Mouse (Mus musculus): ENCODE data around the gene Dyrk1a. TPM values are rescaled to one million over a fixed set of nuclear protein-coding genes. Genes with fewer than 3 reads are reported as not detected.

Dyrk1a gene
- polyA plus RNA-seq, 1 experiment from 2014 or later = 12.8 TPM

DNA sequence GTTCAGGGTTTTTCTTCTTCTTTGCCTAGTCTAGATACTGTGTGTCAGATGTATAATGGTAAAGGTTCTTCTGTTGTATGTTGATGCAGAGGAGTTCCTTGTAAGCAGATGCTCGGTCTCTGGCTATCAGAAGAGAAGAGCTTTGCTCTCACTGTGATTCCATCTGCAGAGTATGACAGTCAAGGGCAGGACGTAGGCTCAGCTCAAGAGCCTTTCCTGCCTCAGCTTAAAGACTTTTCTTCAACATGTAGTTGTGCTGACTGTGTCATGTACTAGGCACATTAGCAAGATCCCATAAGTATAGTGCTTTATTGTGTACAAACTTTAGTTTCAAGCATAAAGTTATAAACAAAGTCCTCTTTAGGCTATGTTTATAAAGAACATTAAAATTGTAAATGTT is 26.8 kb downstream of the Dyrk1a start:
- Histone ChIP-seq H3K27me3 (replicated peaks; ENCODE audit: control insufficient read depth, insufficient read depth, low read length) (no peaks in the 10 kb centered on the region), H3K9ac (replicated peaks; ENCODE audit: low read depth, low read length) (no peak overlapping the region), H3K9me3 (ENCODE audit: control insufficient read depth, low read length) (no peaks in the 10 kb centered on the region), H3K36me3 (ENCODE audit: control insufficient read depth, insufficient read depth) (no peaks in the 10 kb centered on the region), H3K27ac (ENCODE audit: low read length) (no peak overlapping the region), H3K4me2 (ENCODE audit: low read length) (no peak overlapping the region), H3K4me1 (replicated peaks; ENCODE audit: control insufficient read depth, insufficient read depth, low read length) (peaks cover 25% of the 10 kb centered on the region), H3K4me3 (replicated peaks; ENCODE audit: low read length) (no peak overlapping the region)
- ATAC-seq = no peak
- WGBS = 74% methylated on average over 2 of the region's 2 CpGs

DNA sequence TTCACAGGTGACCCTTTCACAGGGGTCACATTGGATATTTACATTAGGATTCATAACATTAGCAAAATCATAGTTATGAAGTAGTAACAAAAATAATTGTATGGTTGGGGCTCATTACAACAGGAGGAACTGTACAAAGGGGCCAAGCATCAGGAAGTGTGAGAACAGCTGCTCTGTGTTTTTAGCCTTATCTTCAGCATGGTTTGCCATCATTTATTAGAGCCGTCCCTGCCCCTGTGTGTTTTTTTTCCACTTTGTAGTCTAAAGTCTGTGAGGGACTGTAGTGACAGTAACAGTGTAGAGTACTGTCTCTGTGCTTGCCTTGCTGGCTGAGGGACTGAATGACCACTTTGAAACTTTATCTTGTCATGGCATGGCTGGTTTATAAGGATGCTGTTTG is 27.8 kb downstream of the Dyrk1a start:
- 46% methylated on average over 1 of the region's 1 CpGs for WGBS
- no peak for ATAC-seq

DNA sequence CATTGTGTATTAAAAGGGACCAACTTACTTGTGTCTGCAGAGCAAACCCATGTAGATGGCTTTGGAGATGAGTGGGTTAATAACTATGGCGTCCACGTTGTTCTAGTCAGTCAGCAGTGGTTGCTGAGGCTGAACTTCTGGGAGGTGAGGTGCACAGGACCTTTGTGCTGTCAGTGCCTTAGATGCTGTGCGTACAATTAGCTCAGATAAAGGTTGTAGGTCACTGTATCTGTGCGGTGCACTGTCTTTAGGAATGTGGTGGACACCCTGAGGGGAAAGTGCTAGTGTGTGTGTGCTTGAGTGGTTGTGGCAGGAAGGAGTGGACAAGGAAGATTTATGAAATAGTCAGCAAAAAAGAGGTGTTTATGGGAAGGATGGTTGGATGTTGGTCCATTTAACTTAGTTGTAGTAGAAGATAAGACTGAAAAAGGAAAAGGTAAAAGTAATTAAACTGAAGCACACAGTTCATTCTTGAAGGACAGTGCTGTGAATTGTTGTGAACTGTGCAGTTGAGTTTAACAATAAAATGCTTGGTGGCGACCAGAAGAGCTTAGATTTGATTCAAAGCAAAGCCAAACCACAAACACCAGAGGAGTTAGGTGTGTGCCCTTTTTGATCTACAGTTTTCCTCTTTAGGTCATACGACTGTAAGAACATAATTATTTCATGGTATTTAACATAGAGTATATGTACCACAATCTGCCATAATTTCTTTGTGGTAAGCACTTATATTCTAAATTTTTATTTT is 30.3 kb downstream of the Dyrk1a start:
- Histone ChIP-seq H3K4me3 (replicated peaks; ENCODE audit: low read length) (no peak overlapping the region), H3K4me1 (replicated peaks; ENCODE audit: control insufficient read depth, insufficient read depth, low read length) (peaks cover 38% of the 10 kb centered on the region), H3K9ac (replicated peaks; ENCODE audit: low read depth, low read length) (no peak overlapping the region), H3K9me3 (ENCODE audit: control insufficient read depth, low read length) (no peaks in the 10 kb centered on the region), H3K36me3 (ENCODE audit: control insufficient read depth, insufficient read depth) (no peaks in the 10 kb centered on the region), H3K27ac (ENCODE audit: low read length) (no peak overlapping the region), H3K4me2 (ENCODE audit: low read length) (no peak overlapping the region), H3K27me3 (replicated peaks; ENCODE audit: control insufficient read depth, insufficient read depth, low read length) (no peaks in the 10 kb centered on the region)
- 48% methylated on average over 6 of the region's 6 CpGs for WGBS
- ATAC-seq = no peak

More for the DNA sequence above, 27.8 kb downstream of the Dyrk1a start:
- Histone ChIP-seq H3K36me3 (ENCODE audit: control insufficient read depth, insufficient read depth) (no peaks in the 10 kb centered on the region), H3K4me3 (replicated peaks; ENCODE audit: low read length) (no peak overlapping the region), H3K9ac (replicated peaks; ENCODE audit: low read depth, low read length) (no peak overlapping the region), H3K9me3 (ENCODE audit: control insufficient read depth, low read length) (no peaks in the 10 kb centered on the region), H3K4me1 (replicated peaks; ENCODE audit: control insufficient read depth, insufficient read depth, low read length) (peaks cover 33% of the 10 kb centered on the region), H3K27ac (ENCODE audit: low read length) (no peak overlapping the region), H3K4me2 (ENCODE audit: low read length) (no peak overlapping the region), H3K27me3 (replicated peaks; ENCODE audit: control insufficient read depth, insufficient read depth, low read length) (no peaks in the 10 kb centered on the region)

DNA sequence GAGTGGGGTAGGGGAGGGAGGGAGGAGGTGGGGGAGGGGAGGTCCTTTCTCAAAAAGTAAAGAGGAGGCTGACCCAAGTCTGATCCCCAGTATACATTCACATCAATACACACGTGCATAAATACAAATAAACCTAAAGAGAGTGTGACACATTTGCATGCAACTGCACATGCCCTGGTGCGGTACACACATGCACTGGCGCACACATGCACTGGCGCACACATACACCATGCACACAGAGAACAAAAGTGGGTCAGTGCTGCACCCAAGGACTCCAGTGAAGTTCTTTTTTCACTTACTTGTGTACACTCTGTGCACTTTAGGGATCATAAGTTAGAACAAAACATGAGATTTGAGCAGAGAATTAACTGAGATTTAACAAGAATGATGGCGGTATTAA is 31.3 kb downstream of the Dyrk1a start:
- Histone ChIP-seq H3K9ac (replicated peaks; ENCODE audit: low read depth, low read length) (no peak overlapping the region), H3K4me2 (ENCODE audit: low read length) (no peak overlapping the region), H3K9me3 (ENCODE audit: control insufficient read depth, low read length) (no peaks in the 10 kb centered on the region), H3K4me3 (replicated peaks; ENCODE audit: low read length) (no peak overlapping the region), H3K27me3 (replicated peaks; ENCODE audit: control insufficient read depth, insufficient read depth, low read length) (no peaks in the 10 kb centered on the region), H3K27ac (ENCODE audit: low read length) (no peak overlapping the region), H3K36me3 (ENCODE audit: control insufficient read depth, insufficient read depth) (no peaks in the 10 kb centered on the region), H3K4me1 (replicated peaks; ENCODE audit: control insufficient read depth, insufficient read depth, low read length) (peaks cover 38% of the 10 kb centered on the region)
- no peak for ATAC-seq
- WGBS = 61% methylated on average over 5 of the region's 5 CpGs

DNA sequence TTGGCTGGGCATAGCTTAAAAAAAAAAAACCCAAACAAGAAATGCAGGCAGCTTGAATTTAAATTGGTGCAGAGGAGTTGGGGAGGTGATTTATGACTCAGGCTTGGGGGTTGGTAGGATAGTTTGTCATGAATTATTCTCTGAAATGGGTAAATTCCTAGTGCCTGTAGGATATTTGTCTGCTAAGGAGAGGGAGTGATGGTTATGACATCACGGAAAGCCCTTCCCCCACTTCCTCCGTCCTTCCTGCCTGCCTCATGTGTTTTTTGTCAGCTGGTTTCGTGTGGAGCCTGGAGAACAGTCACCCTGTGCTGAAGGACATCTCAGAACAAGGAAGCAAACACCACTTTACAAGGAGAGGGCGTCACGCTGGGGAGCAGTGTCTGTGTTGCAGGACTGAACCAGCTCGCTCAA is 31.7 kb downstream of the Dyrk1a start:
- Histone ChIP-seq H3K4me3 (replicated peaks; ENCODE audit: low read length) (no peak overlapping the region), H3K27me3 (replicated peaks; ENCODE audit: control insufficient read depth, insufficient read depth, low read length) (no peaks in the 10 kb centered on the region), H3K4me1 (replicated peaks; ENCODE audit: control insufficient read depth, insufficient read depth, low read length) (peaks cover 38% of the 10 kb centered on the region), H3K9ac (replicated peaks; ENCODE audit: low read depth, low read length) (no peak overlapping the region), H3K27ac (ENCODE audit: low read length) (no peak overlapping the region), H3K36me3 (ENCODE audit: control insufficient read depth, insufficient read depth) (no peaks in the 10 kb centered on the region), H3K9me3 (ENCODE audit: control insufficient read depth, low read length) (no peaks in the 10 kb centered on the region), H3K4me2 (ENCODE audit: low read length) (no peak overlapping the region)
- no peak for ATAC-seq
- 44% methylated on average over 6 of the region's 6 CpGs for WGBS

DNA sequence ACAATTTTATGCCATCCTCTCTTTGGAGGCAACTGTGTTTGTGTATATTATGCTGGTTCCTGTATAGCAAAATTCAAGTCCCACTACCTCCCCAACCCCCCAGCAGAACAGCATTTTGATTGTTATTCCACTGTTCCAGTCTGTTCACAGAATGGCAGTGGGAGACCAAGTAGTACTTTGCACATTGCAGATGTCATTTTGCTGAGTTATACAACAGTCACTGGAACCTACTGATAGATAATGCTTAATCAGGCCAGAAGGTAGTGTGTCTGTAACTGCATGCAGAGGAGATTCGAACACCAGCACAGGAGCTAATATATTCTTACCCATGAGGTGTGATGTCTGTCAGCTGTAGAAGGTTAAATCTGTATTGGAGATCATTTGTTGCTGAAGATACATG is 32.4 kb downstream of the Dyrk1a start:
- no peak overlapping the region for H3K27ac ChIP-seq (ENCODE audit: low read length)

DNA sequence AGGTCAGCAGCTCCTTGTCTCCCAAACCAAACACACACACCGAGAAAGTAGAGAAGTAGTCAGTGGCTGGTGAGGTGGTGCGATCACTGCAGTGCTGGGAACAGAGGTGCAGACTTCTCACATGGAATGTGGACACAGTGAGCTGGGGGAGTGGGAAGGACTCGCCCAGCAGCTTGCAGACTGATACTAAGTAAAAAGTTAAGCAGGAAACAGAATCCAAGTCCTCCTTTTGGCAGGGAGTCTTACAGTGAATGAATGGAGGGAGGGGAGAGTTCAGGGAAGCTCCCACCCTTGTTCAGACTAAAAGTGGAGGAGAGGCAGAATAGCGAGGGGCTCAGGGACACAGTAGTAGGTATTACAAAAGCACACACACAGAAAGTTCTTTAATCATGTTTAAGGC is 32.9 kb downstream of the Dyrk1a start:
- H3K4me3 ChIP-seq (replicated peaks; ENCODE audit: low read length) = no peak overlapping the region
- H3K9ac ChIP-seq (replicated peaks; ENCODE audit: low read depth, low read length) = no peak overlapping the region
- no peak overlapping the region for H3K27ac ChIP-seq (ENCODE audit: low read length)
- no peaks in the 10 kb centered on the region for H3K9me3 ChIP-seq (ENCODE audit: control insufficient read depth, low read length)
- H3K27me3 ChIP-seq (replicated peaks; ENCODE audit: control insufficient read depth, insufficient read depth, low read length) = no peaks in the 10 kb centered on the region
- no peaks in the 10 kb centered on the region for H3K36me3 ChIP-seq (ENCODE audit: control insufficient read depth, insufficient read depth)
- H3K4me1 ChIP-seq (replicated peaks; ENCODE audit: control insufficient read depth, insufficient read depth, low read length) = peaks cover 35% of the 10 kb centered on the region
- no peak for ATAC-seq
- no peak overlapping the region for H3K4me2 ChIP-seq (ENCODE audit: low read length)
- 50% methylated on average over 4 of the region's 4 CpGs for WGBS

More for the DNA sequence above, 32.4 kb downstream of the Dyrk1a start:
- no peak overlapping the region for H3K4me3 ChIP-seq (replicated peaks; ENCODE audit: low read length)
- H3K36me3 ChIP-seq (ENCODE audit: control insufficient read depth, insufficient read depth) = no peaks in the 10 kb centered on the region
- no peak for ATAC-seq
- H3K9ac ChIP-seq (replicated peaks; ENCODE audit: low read depth, low read length) = no peak overlapping the region
- H3K9me3 ChIP-seq (ENCODE audit: control insufficient read depth, low read length) = no peaks in the 10 kb centered on the region
- no peak overlapping the region for H3K4me2 ChIP-seq (ENCODE audit: low read length)
- peaks cover 38% of the 10 kb centered on the region for H3K4me1 ChIP-seq (replicated peaks; ENCODE audit: control insufficient read depth, insufficient read depth, low read length)
- H3K27me3 ChIP-seq (replicated peaks; ENCODE audit: control insufficient read depth, insufficient read depth, low read length) = no peaks in the 10 kb centered on the region
- 54% methylated on average over 1 of the region's 1 CpGs for WGBS

DNA sequence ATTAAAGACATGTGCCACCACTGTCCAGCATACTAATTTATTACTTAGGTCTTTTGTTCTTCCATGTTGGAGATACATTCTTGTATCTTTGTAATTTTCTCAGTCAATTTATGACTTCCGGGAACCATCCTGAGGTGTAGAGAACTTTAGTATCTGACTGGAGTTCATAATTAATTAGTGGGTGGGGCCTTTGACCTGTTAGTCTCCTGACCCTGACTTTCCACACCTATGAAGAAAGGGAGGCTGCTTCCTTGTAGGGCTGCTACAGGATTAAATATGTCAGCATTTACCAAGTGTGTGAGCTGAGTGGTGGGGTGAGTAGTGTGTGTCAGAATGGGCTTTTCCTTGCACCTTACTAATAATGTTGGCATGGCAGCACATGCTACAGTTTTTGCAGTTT is 36.4 kb downstream of the Dyrk1a start:
- no peak for ATAC-seq
- Histone ChIP-seq H3K36me3 (ENCODE audit: control insufficient read depth, insufficient read depth) (no peaks in the 10 kb centered on the region), H3K27me3 (replicated peaks; ENCODE audit: control insufficient read depth, insufficient read depth, low read length) (no peaks in the 10 kb centered on the region), H3K4me1 (replicated peaks; ENCODE audit: control insufficient read depth, insufficient read depth, low read length) (peaks cover 18% of the 10 kb centered on the region), H3K9ac (replicated peaks; ENCODE audit: low read depth, low read length) (no peak overlapping the region), H3K27ac (ENCODE audit: low read length) (no peak overlapping the region), H3K9me3 (ENCODE audit: control insufficient read depth, low read length) (no peaks in the 10 kb centered on the region), H3K4me2 (ENCODE audit: low read length) (no peak overlapping the region), H3K4me3 (replicated peaks; ENCODE audit: low read length) (no peak overlapping the region)
- WGBS = 76% methylated on average over 1 of the region's 1 CpGs

DNA sequence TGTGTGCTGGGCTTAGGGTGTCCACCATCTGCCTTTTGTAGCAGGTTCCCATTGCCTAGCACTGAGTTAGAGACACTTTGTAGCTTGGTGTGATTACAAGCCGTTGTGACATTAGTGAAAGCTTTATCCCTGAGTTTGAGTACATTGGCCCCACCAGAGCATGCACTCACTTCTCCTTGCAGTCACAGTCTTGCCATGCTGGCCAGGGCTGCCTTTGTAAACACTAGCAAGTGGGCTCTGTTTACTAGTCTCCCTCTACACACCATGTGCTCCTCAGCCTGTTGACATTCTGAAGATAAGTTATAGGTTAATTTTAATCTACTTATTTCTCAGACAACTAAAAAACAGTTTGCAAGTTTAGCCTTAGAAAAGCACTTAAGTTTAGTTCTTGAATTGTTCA is 37.7 kb downstream of the Dyrk1a start:
- no peak for ATAC-seq
- no peak overlapping the region for H3K4me2 ChIP-seq (ENCODE audit: low read length)
- no peaks in the 10 kb centered on the region for H3K9me3 ChIP-seq (ENCODE audit: control insufficient read depth, low read length)
- no peaks in the 10 kb centered on the region for H3K36me3 ChIP-seq (ENCODE audit: control insufficient read depth, insufficient read depth)
- no peak overlapping the region for H3K4me3 ChIP-seq (replicated peaks; ENCODE audit: low read length)
- H3K4me1 ChIP-seq (replicated peaks; ENCODE audit: control insufficient read depth, insufficient read depth, low read length) = peaks cover 7% of the 10 kb centered on the region
- H3K27me3 ChIP-seq (replicated peaks; ENCODE audit: control insufficient read depth, insufficient read depth, low read length) = no peaks in the 10 kb centered on the region
- H3K27ac ChIP-seq (ENCODE audit: low read length) = no peak overlapping the region
- WGBS = 67% methylated on average over 1 of the region's 1 CpGs
- H3K9ac ChIP-seq (replicated peaks; ENCODE audit: low read depth, low read length) = no peak overlapping the region

Data from forebrain, embryonic 16.5 days (tissue).